Mouse (Mus musculus) liver, embryonic 14.5 days (tissue): ENCODE data around the gene Col4a1.

Experiments used
- CTCF ChIP-seq: IDR thresholded peaks from 2 replicates; pipeline ENCODE4 v1.5.1; 2016; ENCODE audit warnings: antibody characterized with exemption, low read depth, control low read depth
- EP300 ChIP-seq: IDR thresholded peaks from 2 replicates; pipeline ENCODE4 v1.6.1; 2016; ENCODE audit warnings: antibody characterized with exemption, low read depth

DNA sequence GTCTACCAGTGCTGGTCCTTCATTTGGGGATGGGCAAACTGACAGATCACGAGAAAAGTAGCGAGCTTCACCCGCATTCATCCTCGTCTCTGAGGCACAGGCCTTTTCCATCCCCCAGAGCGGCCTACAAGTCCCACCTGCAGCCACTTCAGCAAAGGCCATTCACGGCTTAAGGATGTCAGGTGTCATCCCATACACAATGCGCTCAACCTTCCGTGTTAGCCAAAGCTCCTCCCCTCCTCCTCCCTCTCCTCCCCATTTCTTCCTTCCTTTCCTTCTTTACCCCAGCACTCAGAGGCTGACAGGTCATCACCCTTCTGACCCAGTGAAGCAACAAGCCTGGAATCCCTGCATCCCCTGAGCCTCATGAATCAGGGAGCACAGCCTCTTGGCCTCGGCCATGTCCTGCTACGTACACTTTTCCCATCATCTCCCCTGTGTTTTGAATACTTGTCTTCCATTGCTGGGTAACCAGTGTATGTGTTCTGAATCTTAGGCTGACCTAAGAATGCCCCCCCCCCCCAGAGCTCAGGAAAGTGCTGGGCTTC, 31.8 kb downstream of the Col4a1 start:
- no peak for TF ChIP-seq CTCF
- no peak for TF ChIP-seq EP300
